Mouse (Mus musculus) bone marrow, adult 2 months (tissue): ENCODE results near the gene Rrm1.

Experiments
- CTCF ChIP-seq: fragments of 200-500 bp; IDR thresholded peaks from 2 replicates; pipeline ENCODE4 v1.5.1; 2011; ENCODE audit warnings: low read length, control low read depth; ENCODE audit not compliant: control insufficient read depth, insufficient read depth
- POLR2A ChIP-seq: fragments of 200-500 bp; IDR thresholded peaks from 2 replicates; pipeline ENCODE4 v1.6.1; 2011; ENCODE audit warnings: low read depth, mild to moderate bottlenecking, control low read depth, low read length, borderline replicate concordance; ENCODE audit not compliant: control insufficient read depth

DNA sequence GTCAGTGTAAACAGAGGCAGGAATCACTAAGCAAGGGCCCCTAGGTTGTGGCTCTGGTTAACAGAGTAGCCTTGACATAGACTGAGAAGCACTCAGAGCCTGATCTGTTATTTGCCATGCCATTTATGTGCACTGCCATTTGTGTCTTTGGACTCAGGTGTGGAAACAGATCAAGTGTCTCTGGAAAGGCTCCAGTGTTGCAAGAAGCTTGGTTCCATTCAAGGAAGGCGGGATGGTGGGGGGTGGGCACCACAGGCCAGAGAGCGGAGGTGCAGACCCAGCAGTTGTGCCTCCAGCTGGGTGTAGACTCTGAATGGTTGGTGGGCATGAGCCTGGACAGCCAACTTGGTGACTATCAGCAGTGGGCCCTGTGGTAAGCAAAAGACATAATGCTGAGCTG is 19.5 kb upstream of the Rrm1 start:
- TF ChIP-seq CTCF (no peak), POLR2A (no peak)
